Mouse (Mus musculus): Measurements from ENCODE around the gene Bcam. TPM values are rescaled to one million over a fixed set of nuclear protein-coding genes. Genes with fewer than 3 reads are reported as not detected.

Gene Bcam
- polyA plus RNA-seq (2012; rRNA removed) = 24.7 and 25.3 TPM in 2 replicates

DNA sequence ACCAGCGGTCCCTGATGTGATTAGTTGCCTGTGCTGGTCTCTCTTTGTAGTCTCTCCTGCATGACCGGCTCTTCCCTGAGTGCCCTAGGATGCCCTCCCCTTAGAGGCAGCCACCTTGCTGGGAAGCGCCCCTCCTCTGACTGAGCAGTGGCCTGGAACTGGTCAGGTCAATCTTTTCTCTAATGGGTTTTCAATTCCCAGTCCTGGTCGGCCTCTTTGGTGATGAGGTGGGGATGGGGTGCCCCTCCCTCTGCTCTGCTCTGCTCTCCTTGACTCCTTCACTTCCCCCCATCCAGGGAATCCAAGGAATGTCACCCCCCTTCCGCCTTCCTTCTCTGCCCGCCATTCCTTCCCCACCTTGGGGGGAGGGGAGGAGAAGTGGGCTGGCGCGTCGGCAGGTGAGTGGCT is at the start of gene Bcam:
TSS of gene Bcam (minus strand) at position 33 of the 408 bp plus-strand sequence.
- no peaks in the 10 kb centered on the region; the same call in 1 of the 2 replicates for H3K27me3 ChIP-seq (ENCODE audit: control insufficient read depth, insufficient read depth, low read length)
- no peak within 1 kb of the TSS for H3K4me3 ChIP-seq (replicated peaks; ENCODE audit: insufficient read depth, low read depth, low read length)
- H3K27ac ChIP-seq (ENCODE audit: insufficient read depth, low read length) = no peak within 1 kb of the TSS
- TF ChIP-seq POLR2A (IDR thresholded peaks at IDR 0.05; ENCODE audit: borderline replicate concordance, insufficient read depth, low read length) = no peak
- TF ChIP-seq CTCF (IDR thresholded peaks at IDR 0.05; ENCODE audit: borderline replicate concordance, insufficient read depth, low read depth, low read length) = no peak
- WGBS = 5% methylated on average over 9 of the region's 9 CpGs
- H3K4me1 ChIP-seq (ENCODE audit: control insufficient read depth, insufficient read depth, low read length) = no peaks in the 10 kb centered on the region
- no peak for DNase-seq

DNA sequence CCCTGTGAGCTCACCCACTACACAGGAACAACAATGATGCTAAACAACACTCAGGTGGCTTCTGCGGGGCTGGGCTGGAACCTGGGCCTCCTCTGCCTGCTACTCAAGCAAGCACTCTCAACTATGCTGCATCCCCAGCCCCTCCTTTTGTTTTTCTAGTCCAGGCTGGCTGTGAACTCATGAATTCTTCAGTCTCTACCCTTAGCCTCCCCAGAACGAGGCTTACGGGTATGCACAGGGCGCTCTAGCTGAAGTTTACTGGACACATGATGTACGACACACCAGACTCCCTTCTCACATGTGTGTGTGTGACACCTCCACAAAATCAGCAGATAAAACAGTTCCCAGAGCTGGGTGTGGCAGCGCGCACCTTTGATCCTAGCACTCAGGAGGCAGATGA is 48.1 kb upstream of the Bcam start:
- TF ChIP-seq CTCF (IDR thresholded peaks at IDR 0.05; ENCODE audit: borderline replicate concordance, insufficient read depth, low read depth, low read length) (no peak), POLR2A (IDR thresholded peaks at IDR 0.05; ENCODE audit: borderline replicate concordance, insufficient read depth, low read length) (no peak)
- 86% methylated on average over 7 of the region's 7 CpGs for WGBS
- no peaks in the 10 kb centered on the region for H3K4me1 ChIP-seq (ENCODE audit: control insufficient read depth, insufficient read depth, low read length)
- H3K27me3 ChIP-seq (ENCODE audit: control insufficient read depth, insufficient read depth, low read length) = peaks cover 3% of the 10 kb centered on the region; the same call in 1 of the 2 replicates
- H3K27ac ChIP-seq (ENCODE audit: insufficient read depth, low read length) = no peak overlapping the region
- DNase-seq = no peak
- no peak overlapping the region for H3K4me3 ChIP-seq (replicated peaks; ENCODE audit: insufficient read depth, low read depth, low read length)

DNA sequence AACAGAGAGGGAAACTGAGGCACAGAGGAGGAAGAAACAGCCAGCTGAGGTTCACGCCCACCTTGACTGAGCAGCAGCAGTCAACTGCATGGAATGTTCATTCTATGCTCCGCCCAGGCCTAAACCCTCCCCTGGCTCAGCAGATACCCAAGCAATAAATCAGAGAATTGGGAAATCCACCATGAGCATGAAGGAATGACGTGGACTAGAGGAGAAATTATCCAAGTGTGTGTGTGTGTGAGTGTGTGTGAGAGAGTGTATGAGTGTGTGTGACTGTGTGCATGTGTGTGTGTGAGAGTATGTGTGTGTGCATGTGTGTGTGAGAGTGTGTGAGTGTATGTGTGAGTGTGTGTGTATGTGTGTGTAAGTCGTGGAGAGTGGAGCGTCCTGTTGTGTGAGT is 47.6 kb upstream of the Bcam start:
- DNase-seq = no peak
- H3K4me1 ChIP-seq (ENCODE audit: control insufficient read depth, insufficient read depth, low read length) = no peaks in the 10 kb centered on the region
- H3K4me3 ChIP-seq (replicated peaks; ENCODE audit: insufficient read depth, low read depth, low read length) = no peak overlapping the region
- WGBS = 80% methylated on average over 5 of the region's 5 CpGs
- no peak overlapping the region for H3K27ac ChIP-seq (ENCODE audit: insufficient read depth, low read length)
- peaks cover 3% of the 10 kb centered on the region; the same call in 1 of the 2 replicates for H3K27me3 ChIP-seq (ENCODE audit: control insufficient read depth, insufficient read depth, low read length)
- no peak for TF ChIP-seq POLR2A (IDR thresholded peaks at IDR 0.05; ENCODE audit: borderline replicate concordance, insufficient read depth, low read length)
- TF ChIP-seq CTCF (IDR thresholded peaks at IDR 0.05; ENCODE audit: borderline replicate concordance, insufficient read depth, low read depth, low read length) = no peak

DNA sequence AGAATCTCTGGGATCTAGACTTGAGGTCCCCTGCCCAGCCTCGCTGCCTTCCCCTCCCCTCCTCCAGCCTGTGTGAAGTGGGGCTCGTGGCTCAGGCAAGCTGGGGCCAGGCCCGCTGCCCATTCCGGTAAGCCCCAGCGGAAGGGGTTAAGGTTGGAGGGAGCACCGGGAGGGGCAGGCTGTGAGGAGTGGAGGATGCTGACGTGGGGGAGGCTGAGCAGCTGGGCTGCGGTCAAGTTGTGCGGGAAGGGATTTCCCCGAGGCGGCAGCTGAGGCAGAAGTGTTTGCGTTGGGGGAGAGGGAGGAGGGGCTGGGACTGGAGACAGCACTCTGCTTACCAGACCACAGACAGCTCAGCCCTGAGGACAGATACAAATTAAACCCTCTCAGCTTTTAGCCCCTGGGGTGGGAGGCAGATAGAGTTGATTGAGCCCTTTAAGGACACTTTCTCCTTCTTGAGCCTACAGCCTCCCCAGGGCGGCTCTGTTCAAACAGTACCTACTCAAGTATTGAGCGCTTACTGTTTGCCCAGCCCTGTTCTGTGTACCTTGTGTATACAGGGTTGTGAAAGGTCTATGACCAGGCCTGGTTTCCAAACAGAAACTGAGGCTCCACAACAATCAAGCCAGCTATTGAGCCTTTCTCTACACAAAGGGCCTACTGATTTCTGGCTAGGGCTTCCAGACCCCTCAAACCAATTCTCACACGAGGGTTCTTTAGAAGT is 46.7 kb upstream of the Bcam start:
- no peak for DNase-seq
- H3K27me3 ChIP-seq (ENCODE audit: control insufficient read depth, insufficient read depth, low read length) = peaks cover 1% of the 10 kb centered on the region; the same call in 1 of the 2 replicates
- H3K4me3 ChIP-seq (replicated peaks; ENCODE audit: insufficient read depth, low read depth, low read length) = no peak overlapping the region
- 17% methylated on average over 15 of the region's 15 CpGs for WGBS
- no peaks in the 10 kb centered on the region for H3K4me1 ChIP-seq (ENCODE audit: control insufficient read depth, insufficient read depth, low read length)
- no peak for TF ChIP-seq CTCF (IDR thresholded peaks at IDR 0.05; ENCODE audit: borderline replicate concordance, insufficient read depth, low read depth, low read length)
- no peak for TF ChIP-seq POLR2A (IDR thresholded peaks at IDR 0.05; ENCODE audit: borderline replicate concordance, insufficient read depth, low read length)
- H3K27ac ChIP-seq (ENCODE audit: insufficient read depth, low read length) = no peak overlapping the region

DNA sequence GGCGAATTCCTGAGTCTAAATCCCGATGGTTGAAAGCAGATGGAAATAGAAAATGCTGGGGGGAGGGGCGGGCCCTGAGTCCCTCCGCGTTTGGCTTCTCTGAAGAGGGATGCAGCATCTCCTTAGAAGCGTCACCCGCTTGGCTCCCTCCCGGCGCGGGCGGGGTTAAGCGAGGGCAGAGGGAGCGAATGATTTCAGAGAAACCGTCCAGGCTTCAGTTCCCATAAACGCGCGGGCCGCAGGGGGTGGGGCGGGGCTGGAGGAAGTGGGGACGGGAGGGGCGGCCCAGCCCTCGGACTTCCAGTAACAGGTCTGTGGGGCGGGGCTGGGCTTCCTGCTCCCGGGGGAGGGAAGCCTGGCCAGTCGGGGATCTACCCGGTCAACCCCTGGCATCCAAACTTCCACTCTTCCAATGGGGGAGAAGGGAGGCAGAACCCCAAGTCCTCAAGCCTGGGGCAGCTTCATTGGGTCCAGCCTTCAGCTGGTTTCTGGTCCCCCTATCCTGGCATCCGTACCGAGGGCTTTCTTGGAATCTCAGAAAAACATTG is 45.5 kb upstream of the Bcam start:
- H3K27ac ChIP-seq (ENCODE audit: insufficient read depth, low read length) = no peak overlapping the region
- no peaks in the 10 kb centered on the region; the same call in 1 of the 2 replicates for H3K27me3 ChIP-seq (ENCODE audit: control insufficient read depth, insufficient read depth, low read length)
- 1% methylated on average over 28 of the region's 28 CpGs for WGBS
- DNase-seq = peak; percentile 18 to 27
- peak overlapping the region; percentile 47 for H3K4me3 ChIP-seq (replicated peaks; ENCODE audit: insufficient read depth, low read depth, low read length)
- TF ChIP-seq CTCF (IDR thresholded peaks at IDR 0.05; ENCODE audit: borderline replicate concordance, insufficient read depth, low read depth, low read length) = no peak
- TF ChIP-seq POLR2A (IDR thresholded peaks at IDR 0.05; ENCODE audit: borderline replicate concordance, insufficient read depth, low read length) = no peak
- H3K4me1 ChIP-seq (ENCODE audit: control insufficient read depth, insufficient read depth, low read length) = no peaks in the 10 kb centered on the region

DNA sequence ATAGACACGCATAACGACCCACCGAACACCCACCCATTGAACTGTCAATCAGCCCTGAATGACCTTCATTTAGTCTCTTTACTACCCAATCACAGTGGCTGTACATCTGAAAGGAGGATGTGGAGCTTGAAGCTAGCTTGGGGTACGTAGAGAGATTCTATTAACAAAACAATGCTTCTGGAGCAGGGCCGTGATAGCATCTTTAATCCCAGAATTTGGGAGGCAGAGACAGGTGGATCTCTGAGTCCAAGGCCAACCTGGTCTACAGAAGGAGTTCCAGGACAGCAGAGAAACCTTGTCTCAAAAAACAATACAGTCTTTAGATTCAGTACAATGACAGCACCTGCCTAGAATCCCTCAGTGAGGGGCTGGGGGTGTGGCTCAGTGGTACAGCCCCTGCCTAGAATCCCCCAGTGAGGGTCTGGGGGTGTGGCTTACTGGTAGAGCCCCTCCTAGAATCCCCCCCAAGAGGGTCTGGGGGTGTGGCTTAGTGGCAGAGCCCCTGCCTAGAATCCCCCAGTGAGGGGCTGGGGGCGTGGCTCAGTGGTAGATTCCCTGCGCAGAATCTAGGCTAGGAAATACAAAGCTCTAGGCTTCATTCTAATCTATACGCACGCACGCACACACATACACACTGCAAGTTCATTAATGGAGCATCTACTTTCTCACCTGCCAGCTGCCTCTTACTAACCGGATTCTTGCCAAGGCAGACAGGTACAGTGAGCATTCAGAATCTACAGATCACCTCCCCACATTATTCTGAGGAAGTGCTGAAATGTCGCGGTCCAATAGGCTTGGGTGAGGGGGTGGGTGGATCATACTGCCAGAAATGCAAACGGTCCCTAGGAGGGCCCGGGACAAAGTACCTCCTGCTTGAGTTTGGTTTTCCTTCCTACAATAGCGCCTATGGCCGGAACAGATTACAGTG is 44.7 kb upstream of the Bcam start:
- WGBS = 28% methylated on average over 17 of the region's 17 CpGs
- H3K27me3 ChIP-seq (ENCODE audit: control insufficient read depth, insufficient read depth, low read length) = no peaks in the 10 kb centered on the region; the same call in 1 of the 2 replicates
- H3K27ac ChIP-seq (ENCODE audit: insufficient read depth, low read length) = no peak overlapping the region
- H3K4me3 ChIP-seq (replicated peaks; ENCODE audit: insufficient read depth, low read depth, low read length) = peak overlapping the region; percentile 47
- no peak for DNase-seq
- TF ChIP-seq POLR2A (IDR thresholded peaks at IDR 0.05; ENCODE audit: borderline replicate concordance, insufficient read depth, low read length) (no peak), CTCF (IDR thresholded peaks at IDR 0.05; ENCODE audit: borderline replicate concordance, insufficient read depth, low read depth, low read length) (no peak)
- no peaks in the 10 kb centered on the region for H3K4me1 ChIP-seq (ENCODE audit: control insufficient read depth, insufficient read depth, low read length)

DNA sequence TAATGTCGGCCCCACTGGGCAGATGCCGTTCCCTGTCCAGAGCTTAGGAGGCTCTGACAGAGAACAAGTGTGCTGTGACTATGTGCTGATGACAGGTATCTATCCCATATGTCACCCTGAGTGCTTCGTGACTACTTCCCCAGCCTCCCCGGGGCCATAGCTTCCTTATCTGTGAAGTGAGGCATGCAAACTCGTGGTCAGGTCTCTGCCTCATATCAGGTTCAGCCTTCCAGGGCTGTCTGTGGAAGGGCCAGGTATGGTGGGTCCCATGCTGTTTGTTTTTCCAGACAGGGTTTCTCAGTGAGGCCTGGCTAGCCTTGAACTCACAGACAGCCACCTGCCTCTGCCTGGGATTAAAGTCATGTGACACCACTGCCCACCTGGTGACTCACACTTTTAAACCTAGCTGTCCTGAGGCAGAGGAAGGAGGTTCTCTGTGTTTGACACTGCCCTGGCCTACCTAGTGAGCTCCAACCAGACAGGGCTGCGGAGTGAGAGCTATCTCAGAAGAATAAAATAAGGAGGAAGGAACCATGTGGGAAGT is 42.8 kb upstream of the Bcam start:
- no peak for DNase-seq
- Histone ChIP-seq H3K4me3 (replicated peaks; ENCODE audit: insufficient read depth, low read depth, low read length) (no peak overlapping the region), H3K27me3 (ENCODE audit: control insufficient read depth, insufficient read depth, low read length) (no peaks in the 10 kb centered on the region; the same call in 1 of the 2 replicates), H3K4me1 (ENCODE audit: control insufficient read depth, insufficient read depth, low read length) (no peaks in the 10 kb centered on the region), H3K27ac (ENCODE audit: insufficient read depth, low read length) (no peak overlapping the region)
- WGBS = 79% methylated on average over 6 of the region's 6 CpGs
- no peak for TF ChIP-seq POLR2A (IDR thresholded peaks at IDR 0.05; ENCODE audit: borderline replicate concordance, insufficient read depth, low read length)
- TF ChIP-seq CTCF (IDR thresholded peaks at IDR 0.05; ENCODE audit: borderline replicate concordance, insufficient read depth, low read depth, low read length) = no peak
